Mouse (Mus musculus) limb, embryonic 15.5 days (tissue): ENCODE results near the gene Serinc5. TPM values are rescaled to one million over a fixed set of nuclear protein-coding genes. Genes with fewer than 3 reads are reported as not detected.

Source experiments
- ATAC-seq: fragments of 200-750 bp; cut with Nextera tagmentation; 2 replicates; pipeline ENCODE4 v1.8.0; 2017; ENCODE audit warnings: low read depth, moderate TSS enrichment; ENCODE audit not compliant: insufficient number of reproducible peaks, low FRiP score, low TSS enrichment
- H3K27ac ChIP-seq: fragments of 300-500 bp; sonication (generic); 2 replicates; pipeline ENCODE4 v1.5.1; 2015; ENCODE audit warnings: moderate library complexity, mild to moderate bottlenecking, inconsistent platforms
- H3K27me3 ChIP-seq: fragments of 300-500 bp; sonication (generic); 2 replicates; pipeline ENCODE4 v1.6.1; 2015; ENCODE audit warnings: inconsistent platforms
- H3K36me3 ChIP-seq: fragments of 300-500 bp; sonication (generic); 2 replicates; pipeline ENCODE4 v1.6.1; 2015; ENCODE audit warnings: inconsistent platforms
- H3K4me1 ChIP-seq: fragments of 300-500 bp; sonication (generic); 2 replicates; pipeline ENCODE4 v1.6.1; 2015; ENCODE audit warnings: inconsistent platforms
- H3K4me2 ChIP-seq: fragments of 300-500 bp; sonication (generic); 2 replicates; pipeline ENCODE4 v1.6.1; 2015; ENCODE audit warnings: mild to moderate bottlenecking, inconsistent platforms
- H3K4me3 ChIP-seq: fragments of 300-500 bp; sonication (generic); 2 replicates; pipeline ENCODE4 v1.5.1; 2015; ENCODE audit warnings: mild to moderate bottlenecking, inconsistent platforms
- H3K9ac ChIP-seq: fragments of 300-500 bp; sonication (generic); 2 replicates; pipeline ENCODE4 v1.6.1; 2015; ENCODE audit warnings: inconsistent platforms
- H3K9me3 ChIP-seq: fragments of 300-500 bp; sonication (generic); 2 replicates; pipeline ENCODE4 v1.6.1; 2016; ENCODE audit warnings: inconsistent platforms
- WGBS: fragments of 180-500 bp; shearing (Covaris S2); methylation state at CpG from one replicate; pipeline ENCODE4 v1.1.7; 2015; 5-methylcytosine and 5-hydroxymethylcytosine counted together
- polyA plus RNA-seq: library from polyadenylated mRNA; unstranded; fragments of >200 nt; fragmentation: Nextera tagmentation; extraction: Ambion mirVana; gene quantifications from 2 replicates; pipeline ENCODE4 v1.2.1, GENCODE M21; 2015

Gene Serinc5
- polyA plus RNA-seq, 1 experiment from 2014 or later: 19.3 TPM

DNA sequence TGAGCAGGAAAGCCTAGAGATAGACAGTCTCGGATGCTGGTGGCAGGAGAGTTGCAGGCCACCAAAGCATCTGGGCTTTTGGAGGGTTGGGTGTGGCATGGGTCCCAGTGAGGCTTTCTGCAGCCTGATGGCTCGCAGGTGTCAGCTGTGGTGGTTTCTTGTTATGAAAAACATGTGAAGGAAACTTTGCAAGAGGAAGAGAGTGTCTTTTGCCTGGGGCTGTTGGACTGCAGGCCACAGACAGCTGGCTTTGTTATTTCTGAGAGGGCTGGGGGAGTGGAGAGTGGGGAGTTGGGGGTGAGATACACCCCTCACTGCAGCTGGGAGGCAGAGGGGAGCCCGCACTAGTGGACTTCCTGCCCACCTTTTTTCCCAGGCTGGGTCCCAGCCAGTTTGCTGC lies 127.9 kb downstream of the Serinc5 start:
- Histone ChIP-seq H3K4me3 (no peak overlapping the region), H3K4me2 (no peak overlapping the region), H3K9me3 (no peaks in the 10 kb centered on the region), H3K4me1 (no peaks in the 10 kb centered on the region), H3K9ac (no peak overlapping the region), H3K36me3 (no peaks in the 10 kb centered on the region), H3K27ac (no peak overlapping the region), H3K27me3 (no peaks in the 10 kb centered on the region)
- WGBS: 44% methylated on average over 3 of the region's 3 CpGs
- no peak for ATAC-seq

GRCm38 (mm10) chr13:92739858-92740257 lies 129.0 kb downstream of the Serinc5 start:
- H3K4me2 ChIP-seq: no peak overlapping the region
- H3K9ac ChIP-seq: no peak overlapping the region
- H3K36me3 ChIP-seq: no peaks in the 10 kb centered on the region
- no peaks in the 10 kb centered on the region for H3K9me3 ChIP-seq
- no peak for ATAC-seq
- no peak overlapping the region for H3K4me3 ChIP-seq
- H3K27ac ChIP-seq: no peak overlapping the region
- 87% methylated on average over 3 of the region's 3 CpGs for WGBS
- H3K27me3 ChIP-seq: no peaks in the 10 kb centered on the region
- H3K4me1 ChIP-seq: no peaks in the 10 kb centered on the region

DNA sequence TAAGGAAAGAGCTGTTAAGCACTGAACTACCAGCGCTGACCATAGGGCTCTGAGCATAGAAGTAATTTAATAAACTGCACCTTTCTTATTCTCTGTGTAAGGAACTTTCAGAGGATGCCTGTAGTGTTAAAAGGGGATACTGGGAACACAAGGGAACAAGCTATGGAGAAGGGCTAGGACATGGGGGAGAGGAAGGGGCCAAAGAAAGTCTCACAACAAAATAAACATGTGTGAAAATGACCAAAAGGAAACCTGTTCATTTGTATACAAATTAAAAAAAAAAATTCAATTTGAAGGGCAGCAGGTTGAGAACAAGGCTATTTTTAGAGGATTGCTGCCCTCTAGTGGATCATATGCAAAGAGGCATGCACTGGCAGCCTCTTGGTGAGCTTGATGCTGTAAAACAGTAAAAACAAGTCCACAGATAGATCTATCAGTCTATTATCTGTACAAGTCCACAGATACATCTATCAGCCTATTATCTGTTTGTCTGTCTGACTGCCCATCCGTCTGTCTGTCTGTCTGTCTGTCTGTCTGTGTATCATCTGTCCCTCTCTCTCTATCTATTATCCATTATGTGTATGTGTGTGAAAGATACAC lies 129.9 kb downstream of the Serinc5 start:
- Histone ChIP-seq H3K4me2 (no peak overlapping the region), H3K9ac (no peak overlapping the region), H3K27me3 (no peaks in the 10 kb centered on the region), H3K27ac (no peak overlapping the region), H3K9me3 (no peaks in the 10 kb centered on the region), H3K36me3 (no peaks in the 10 kb centered on the region), H3K4me3 (no peak overlapping the region), H3K4me1 (no peaks in the 10 kb centered on the region)
- 8% methylated on average over 2 of the region's 2 CpGs for WGBS
- no peak for ATAC-seq

DNA sequence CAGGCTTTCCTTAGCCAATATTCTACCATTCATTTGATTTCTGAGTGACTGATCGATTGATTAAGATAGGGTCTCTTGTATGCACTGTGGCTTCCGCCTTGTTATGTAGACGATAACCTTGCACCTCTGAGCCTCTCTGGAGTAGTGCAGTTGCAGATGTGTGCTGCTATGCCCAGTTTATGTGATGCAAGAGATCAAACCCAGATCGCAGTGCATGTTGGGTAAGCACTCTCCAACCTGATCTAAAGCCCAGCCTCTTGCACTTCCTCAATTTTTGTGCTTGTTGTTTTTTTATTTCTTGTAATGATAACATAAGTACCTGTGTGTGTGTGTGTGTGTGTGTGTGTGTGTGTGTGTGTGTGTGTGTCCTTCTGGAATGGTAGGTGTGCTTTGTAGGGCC lies 132.0 kb downstream of the Serinc5 start:
- WGBS: 86% methylated on average over 4 of the region's 4 CpGs
- Histone ChIP-seq H3K9ac (no peak overlapping the region), H3K27me3 (no peaks in the 10 kb centered on the region), H3K36me3 (no peaks in the 10 kb centered on the region), H3K4me2 (no peak overlapping the region), H3K9me3 (no peaks in the 10 kb centered on the region), H3K27ac (no peak overlapping the region), H3K4me3 (no peak overlapping the region), H3K4me1 (no peaks in the 10 kb centered on the region)
- no peak for ATAC-seq

- Histone ChIP-seq H3K36me3 (no peaks in the 10 kb centered on the region), H3K27me3 (no peaks in the 10 kb centered on the region), H3K4me1 (no peaks in the 10 kb centered on the region), H3K4me3 (no peak overlapping the region), H3K9me3 (no peaks in the 10 kb centered on the region), H3K27ac (no peak overlapping the region), H3K9ac (no peak overlapping the region), H3K4me2 (no peak overlapping the region)
- no peak for ATAC-seq
- 79% methylated on average over 5 of the region's 5 CpGs for WGBS
Measured at GRCm38 (mm10) chr13:92743337-92743736, 132.4 kb downstream of the Serinc5 start.

DNA sequence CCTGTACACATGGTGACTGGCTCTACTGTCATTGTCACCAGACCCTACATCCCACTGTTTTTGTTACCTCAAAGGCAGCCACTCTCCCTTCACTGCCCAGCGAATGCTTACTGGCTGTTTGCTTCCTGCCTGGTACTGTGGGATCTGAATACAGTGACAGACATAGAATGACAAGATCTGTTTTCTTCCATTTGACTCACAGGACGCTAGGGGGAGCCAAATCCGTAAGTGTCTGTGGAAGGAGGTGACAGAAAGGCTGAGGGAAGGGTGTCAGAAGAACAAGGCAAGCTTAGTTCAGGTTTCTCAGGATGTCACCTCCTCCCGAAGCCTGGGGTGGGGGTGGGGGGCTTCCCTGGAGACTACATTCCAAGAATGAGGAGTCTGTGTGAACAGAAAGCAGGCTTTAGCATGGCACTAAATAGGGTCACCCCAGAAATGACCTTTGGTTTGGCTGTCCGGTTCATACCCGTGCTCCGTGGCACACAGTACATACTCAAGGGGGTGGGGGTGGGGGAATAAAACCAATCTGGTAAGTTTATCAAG lies 140.2 kb downstream of the Serinc5 start:
- H3K27me3 ChIP-seq: peaks cover 3% of the 10 kb centered on the region; the same call in 1 of the 2 replicates
- ATAC-seq: 0 out of 2 replicates have a peak, but pooled peaks have one; percentile 17
- no peaks in the 10 kb centered on the region for H3K36me3 ChIP-seq
- peaks cover 6% of the 10 kb centered on the region for H3K4me1 ChIP-seq
- H3K9me3 ChIP-seq: no peaks in the 10 kb centered on the region
- WGBS: 16% methylated on average over 7 of the region's 7 CpGs
- no peak overlapping the region for H3K27ac ChIP-seq
- H3K9ac ChIP-seq: no peak overlapping the region
- peak overlapping the region; percentile 34 for H3K4me2 ChIP-seq
- H3K4me3 ChIP-seq: 0 out of 2 replicates have a peak overlapping the region, but pooled peaks have one; percentile 11

DNA sequence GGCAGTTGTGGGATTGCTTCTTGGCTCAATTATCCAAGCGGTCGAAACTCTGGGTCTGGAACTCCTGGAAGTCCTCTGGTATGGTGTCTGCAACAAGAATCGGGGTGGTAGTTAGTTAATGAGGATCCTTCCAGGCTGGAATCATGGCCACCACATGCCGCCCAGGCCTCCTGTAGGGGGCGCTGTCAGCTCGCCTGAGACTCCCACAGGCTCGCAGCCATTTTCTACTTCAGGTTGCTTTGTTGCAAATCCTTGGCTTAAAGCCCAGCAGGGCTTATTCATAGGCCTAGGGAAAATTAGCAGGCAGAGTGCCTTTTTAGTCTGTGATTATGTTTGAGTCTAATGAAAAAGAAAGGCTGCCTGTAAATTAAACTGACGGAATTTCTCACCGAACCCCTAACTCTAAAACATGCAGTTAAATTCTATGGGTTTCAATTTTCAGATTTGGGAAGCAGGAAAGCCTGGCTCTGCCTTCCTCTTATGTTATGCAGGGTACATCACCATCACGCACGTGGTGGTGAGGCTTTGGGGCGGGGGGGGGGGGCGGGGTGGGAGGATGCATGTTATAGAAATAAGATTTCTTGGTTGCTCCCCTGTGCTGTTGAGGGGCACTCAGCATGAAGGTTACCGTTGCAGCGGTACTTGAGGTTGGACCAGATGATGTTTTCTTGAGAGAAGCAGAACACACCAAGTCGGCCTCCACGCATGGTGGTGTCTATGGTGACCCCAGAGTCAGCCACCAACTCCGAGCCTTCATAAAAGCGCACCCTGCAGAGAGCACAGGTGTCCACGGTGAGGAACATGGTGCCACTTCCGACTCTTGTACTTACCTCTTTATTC lies 141.1 kb downstream of the Serinc5 start:
- Histone ChIP-seq H3K9me3 (no peaks in the 10 kb centered on the region), H3K36me3 (no peaks in the 10 kb centered on the region), H3K4me1 (peaks cover 6% of the 10 kb centered on the region), H3K9ac (no peak overlapping the region), H3K4me2 (peak overlapping the region; percentile 34; the same call in 1 of the 2 replicates), H3K4me3 (peak overlapping the region; percentile 11; the same call in 1 of the 2 replicates), H3K27ac (peak overlapping the region; percentile 27; the same call in 1 of the 2 replicates), H3K27me3 (peaks cover 3% of the 10 kb centered on the region; the same call in 1 of the 2 replicates)
- WGBS: 44% methylated on average over 21 of the region's 21 CpGs
- ATAC-seq: no peak; the same call in 1 of the 2 replicates

GRCm38 (mm10) chr13:92753676-92754075 lies 142.8 kb downstream of the Serinc5 start:
- Histone ChIP-seq H3K9ac (no peak overlapping the region), H3K4me3 (no peak overlapping the region), H3K9me3 (no peaks in the 10 kb centered on the region), H3K4me1 (peaks cover 6% of the 10 kb centered on the region), H3K36me3 (no peaks in the 10 kb centered on the region), H3K27me3 (peaks cover 3% of the 10 kb centered on the region; the same call in 1 of the 2 replicates), H3K4me2 (no peak overlapping the region), H3K27ac (no peak overlapping the region)
- ATAC-seq: no peak
- WGBS: 79% methylated on average over 8 of the region's 8 CpGs

DNA sequence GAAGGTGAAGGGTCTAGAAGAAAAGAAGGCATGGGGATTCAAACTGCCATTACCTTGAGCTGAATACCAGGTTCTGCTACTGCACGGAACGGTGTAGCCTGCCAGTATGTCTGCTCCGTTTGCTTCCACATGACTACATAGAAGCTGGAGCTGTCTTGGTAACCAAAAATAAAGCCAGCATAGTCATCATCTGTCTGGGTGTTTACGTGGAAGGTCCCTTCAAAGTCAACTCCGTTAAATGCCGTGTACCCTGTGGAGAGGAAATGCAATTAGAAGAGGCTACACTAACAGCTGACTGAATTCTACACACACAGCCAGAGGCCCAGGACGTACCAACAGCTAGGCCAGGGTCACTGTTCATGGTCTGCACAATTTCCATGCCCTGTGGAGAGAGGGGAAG lies 144.1 kb downstream of the Serinc5 start:
- ATAC-seq: no peak
- Histone ChIP-seq H3K36me3 (no peaks in the 10 kb centered on the region), H3K27me3 (peaks cover 3% of the 10 kb centered on the region; the same call in 1 of the 2 replicates), H3K4me1 (peaks cover 6% of the 10 kb centered on the region), H3K9me3 (no peaks in the 10 kb centered on the region), H3K9ac (no peak overlapping the region), H3K27ac (no peak overlapping the region), H3K4me3 (no peak overlapping the region), H3K4me2 (no peak overlapping the region)
- WGBS: 65% methylated on average over 7 of the region's 7 CpGs

- ATAC-seq: no peak
- Histone ChIP-seq H3K27me3 (peaks cover 3% of the 10 kb centered on the region; the same call in 1 of the 2 replicates), H3K27ac (no peak overlapping the region), H3K9ac (no peak overlapping the region), H3K4me2 (no peak overlapping the region), H3K4me1 (no peaks in the 10 kb centered on the region), H3K9me3 (no peaks in the 10 kb centered on the region), H3K4me3 (no peak overlapping the region), H3K36me3 (no peaks in the 10 kb centered on the region)
- 87% methylated on average over 12 of the region's 12 CpGs for WGBS
Measured at GRCm38 (mm10) chr13:92757972-92758585, 147.2 kb downstream of the Serinc5 start.

DNA sequence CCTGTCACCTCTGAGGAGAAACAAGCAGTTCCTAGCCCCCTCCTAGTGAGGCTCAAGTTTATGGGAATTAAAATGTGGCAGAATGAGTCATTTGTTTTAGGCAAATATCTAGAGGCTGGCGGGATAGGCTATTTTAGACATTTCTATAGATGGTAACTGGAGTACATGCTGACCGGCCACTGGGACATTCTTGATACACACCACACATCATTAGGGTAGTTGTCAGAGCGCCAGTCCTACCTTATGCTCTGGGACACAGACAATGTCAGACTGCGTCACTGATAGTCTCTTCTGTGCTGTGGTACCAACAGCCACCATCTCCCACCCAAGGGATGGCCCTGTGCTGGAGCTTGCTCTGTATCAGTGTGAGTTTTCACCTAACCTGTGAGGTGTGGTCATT lies 148.2 kb downstream of the Serinc5 start:
- no peak overlapping the region for H3K4me2 ChIP-seq
- H3K9ac ChIP-seq: no peak overlapping the region
- no peak overlapping the region for H3K4me3 ChIP-seq
- no peaks in the 10 kb centered on the region for H3K36me3 ChIP-seq
- H3K27me3 ChIP-seq: peaks cover 3% of the 10 kb centered on the region; the same call in 1 of the 2 replicates
- H3K9me3 ChIP-seq: no peaks in the 10 kb centered on the region
- no peak overlapping the region for H3K27ac ChIP-seq
- WGBS: 87% methylated on average over 4 of the region's 4 CpGs
- H3K4me1 ChIP-seq: no peaks in the 10 kb centered on the region
- ATAC-seq: no peak
